Mouse (Mus musculus): ENCODE results near the gene Sass6. TPM values are rescaled to one million over a fixed set of nuclear protein-coding genes. Genes with fewer than 3 reads are reported as not detected.
"Not testable (repeated sequence)": the region's sequence is repeated elsewhere in the genome, so short reads cannot be mapped to it uniquely, and the experiment has no call there.

The Sass6 gene
- polyA plus RNA-seq, 1 experiment from 2014 or later = 31.7 TPM

- WGBS = 78% methylated on average over 5 of the region's 5 CpGs
- H3K36me3 ChIP-seq = peaks cover 73% of the 10 kb centered on the region
Measured at GRCm38 (mm10) chr3:116635799-116636198, 41.0 kb downstream of the Sass6 start.

DNA sequence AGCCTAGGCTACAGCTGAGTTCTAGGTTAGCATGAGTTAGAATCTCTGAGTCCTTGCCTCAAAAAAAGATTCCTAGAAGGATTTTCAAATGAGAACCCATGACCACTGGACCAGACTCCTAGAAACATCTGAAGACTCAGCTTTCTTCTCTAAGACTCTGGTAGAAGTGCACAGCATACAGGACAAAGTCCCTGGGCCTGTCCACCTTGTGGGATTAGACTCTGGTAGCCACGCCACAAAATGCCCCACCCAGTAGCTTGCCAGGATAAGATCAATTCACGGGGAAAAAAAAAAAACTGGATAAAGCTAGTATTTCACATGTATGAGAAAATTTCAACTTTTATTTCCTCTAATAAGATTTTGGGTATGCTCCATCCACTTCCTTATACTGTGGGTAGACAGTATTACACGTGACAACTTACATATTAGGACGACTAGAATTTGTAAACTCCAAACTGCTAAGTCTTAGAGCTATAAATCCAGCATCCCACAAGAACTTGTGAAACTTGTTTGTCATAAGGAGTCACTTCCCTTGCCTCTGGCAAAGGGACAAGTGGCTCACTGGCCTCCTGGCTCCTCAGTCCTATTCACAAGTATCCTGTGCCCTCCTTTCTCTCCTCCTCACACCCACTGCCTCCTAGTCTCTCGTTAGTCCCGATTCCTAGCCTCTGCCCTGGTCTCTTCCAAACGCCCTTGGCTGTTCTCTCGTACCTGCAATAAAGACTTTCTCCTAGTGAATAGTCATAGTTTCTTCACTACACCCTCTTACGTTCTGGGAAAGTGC, 43.1 kb downstream of the Sass6 start:
- no peak overlapping the region for H3K4me3 ChIP-seq
- H3K4me2 ChIP-seq (replicated peaks) = no peak overlapping the region
- H3K4me1 ChIP-seq = no peaks in the 10 kb centered on the region
- 88% methylated on average over 9 of the region's 9 CpGs for WGBS
- no peaks in the 10 kb centered on the region for H3K9me3 ChIP-seq
- no peak overlapping the region for H3K27ac ChIP-seq
- no peaks in the 10 kb centered on the region for H3K27me3 ChIP-seq (replicated peaks)
- ATAC-seq (ENCODE audit: low FRiP score, low read depth) = no peak
- peaks cover 83% of the 10 kb centered on the region for H3K36me3 ChIP-seq
- no peak overlapping the region for H3K9ac ChIP-seq

More at GRCm38 (mm10) chr3:116635799-116636198, 41.0 kb downstream of the Sass6 start:
- no peaks in the 10 kb centered on the region for H3K9me3 ChIP-seq
- H3K4me1 ChIP-seq = no peaks in the 10 kb centered on the region
- no peak overlapping the region for H3K27ac ChIP-seq
- ATAC-seq (ENCODE audit: low FRiP score, low read depth) = no peak
- no peak overlapping the region for H3K4me3 ChIP-seq
- no peaks in the 10 kb centered on the region for H3K27me3 ChIP-seq (replicated peaks)
- H3K9ac ChIP-seq = no peak overlapping the region
- H3K4me2 ChIP-seq (replicated peaks) = no peak overlapping the region

DNA sequence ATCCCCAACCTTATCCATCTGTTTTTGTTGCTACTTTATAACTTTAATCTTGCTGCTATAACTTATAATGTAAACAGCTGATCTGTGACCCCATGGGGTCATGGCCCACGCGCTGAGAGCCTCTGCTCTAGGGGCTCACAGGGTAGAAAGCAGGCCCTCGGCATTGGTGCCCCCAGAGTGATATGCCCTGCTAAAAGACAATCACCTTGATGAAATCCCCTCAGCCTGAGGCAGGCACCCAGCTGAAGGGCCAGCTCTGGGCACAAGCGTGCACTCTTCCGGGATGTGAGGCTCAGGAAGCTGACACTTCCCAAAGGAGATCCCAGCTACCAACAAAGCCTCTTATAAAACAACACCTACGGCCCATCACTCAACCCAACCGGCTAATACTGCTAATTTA, 43.8 kb downstream of the Sass6 start:
- Histone ChIP-seq H3K4me1 (no peaks in the 10 kb centered on the region), H3K4me3 (no peak overlapping the region), H3K27me3 (replicated peaks) (no peaks in the 10 kb centered on the region), H3K36me3 (peaks cover 83% of the 10 kb centered on the region), H3K27ac (no peak overlapping the region), H3K4me2 (replicated peaks) (no peak overlapping the region), H3K9me3 (no peaks in the 10 kb centered on the region), H3K9ac (no peak overlapping the region)
- no peak for ATAC-seq (ENCODE audit: low FRiP score, low read depth)
- WGBS = 89% methylated on average over 7 of the region's 7 CpGs

GRCm38 (mm10) chr3:116640024-116640423, 45.2 kb downstream of the Sass6 start:
- Histone ChIP-seq H3K9me3 (no peaks in the 10 kb centered on the region), H3K9ac (no peak overlapping the region), H3K27me3 (replicated peaks) (no peaks in the 10 kb centered on the region), H3K27ac (no peak overlapping the region), H3K4me1 (no peaks in the 10 kb centered on the region), H3K36me3 (peaks cover 78% of the 10 kb centered on the region), H3K4me2 (replicated peaks) (no peak overlapping the region), H3K4me3 (no peak overlapping the region)
- 87% methylated on average over 1 of the region's 1 CpGs for WGBS
- no peak for ATAC-seq (ENCODE audit: low FRiP score, low read depth)

GRCm38 (mm10) chr3:116641811-116642371, 47.1 kb downstream of the Sass6 start:
- WGBS = 97% methylated on average over 6 of the region's 6 CpGs

DNA sequence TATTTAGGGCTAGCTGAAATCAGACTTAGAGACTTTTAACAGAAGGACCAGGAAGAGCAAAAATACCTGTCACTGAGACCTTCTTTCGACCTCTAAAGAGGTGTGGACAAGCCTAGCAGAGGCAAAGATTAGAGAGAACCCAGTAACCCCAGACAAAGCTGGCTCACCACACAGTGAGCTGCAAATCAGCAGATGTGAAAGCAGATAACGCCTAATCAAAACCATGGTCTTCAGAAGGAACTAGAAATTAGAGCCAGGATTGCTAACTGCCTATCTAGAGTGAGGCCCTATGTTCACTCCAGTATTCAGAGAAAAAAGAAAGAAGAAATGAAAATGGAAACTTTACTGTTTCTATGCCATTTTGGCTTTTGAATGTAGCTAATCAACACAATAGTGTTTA, 47.6 kb downstream of the Sass6 start:
- H3K27ac ChIP-seq = no peak overlapping the region
- no peaks in the 10 kb centered on the region for H3K27me3 ChIP-seq (replicated peaks)
- H3K4me2 ChIP-seq (replicated peaks) = no peak overlapping the region
- no peak for ATAC-seq (ENCODE audit: low FRiP score, low read depth)
- H3K4me3 ChIP-seq = no peak overlapping the region
- H3K36me3 ChIP-seq = peaks cover 79% of the 10 kb centered on the region
- no peaks in the 10 kb centered on the region for H3K4me1 ChIP-seq
- H3K9me3 ChIP-seq = no peaks in the 10 kb centered on the region
- H3K9ac ChIP-seq = no peak overlapping the region
- WGBS = 93% methylated on average over 2 of the region's 2 CpGs

More at GRCm38 (mm10) chr3:116641811-116642371, 47.1 kb downstream of the Sass6 start:
- H3K27me3 ChIP-seq (replicated peaks) = no peaks in the 10 kb centered on the region
- no peak overlapping the region for H3K4me3 ChIP-seq
- peaks cover 78% of the 10 kb centered on the region for H3K36me3 ChIP-seq
- H3K9me3 ChIP-seq = no peaks in the 10 kb centered on the region
- no peak for ATAC-seq (ENCODE audit: low FRiP score, low read depth)
- H3K4me2 ChIP-seq (replicated peaks) = no peak overlapping the region
- H3K4me1 ChIP-seq = no peaks in the 10 kb centered on the region
- H3K9ac ChIP-seq = no peak overlapping the region
- H3K27ac ChIP-seq = no peak overlapping the region

GRCm38 (mm10) chr3:116646387-116646786, 51.6 kb downstream of the Sass6 start:
- no peaks in the 10 kb centered on the region for H3K27me3 ChIP-seq (replicated peaks)
- H3K36me3 ChIP-seq = peaks cover 59% of the 10 kb centered on the region
- no peaks in the 10 kb centered on the region for H3K9me3 ChIP-seq
- H3K27ac ChIP-seq = no peak overlapping the region
- H3K9ac ChIP-seq = no peak overlapping the region
- 96% methylated on average over 1 of the region's 1 CpGs for WGBS
- no peak overlapping the region for H3K4me2 ChIP-seq (replicated peaks)
- H3K4me1 ChIP-seq = no peaks in the 10 kb centered on the region
- ATAC-seq (ENCODE audit: low FRiP score, low read depth) = no peak
- no peak overlapping the region for H3K4me3 ChIP-seq

DNA sequence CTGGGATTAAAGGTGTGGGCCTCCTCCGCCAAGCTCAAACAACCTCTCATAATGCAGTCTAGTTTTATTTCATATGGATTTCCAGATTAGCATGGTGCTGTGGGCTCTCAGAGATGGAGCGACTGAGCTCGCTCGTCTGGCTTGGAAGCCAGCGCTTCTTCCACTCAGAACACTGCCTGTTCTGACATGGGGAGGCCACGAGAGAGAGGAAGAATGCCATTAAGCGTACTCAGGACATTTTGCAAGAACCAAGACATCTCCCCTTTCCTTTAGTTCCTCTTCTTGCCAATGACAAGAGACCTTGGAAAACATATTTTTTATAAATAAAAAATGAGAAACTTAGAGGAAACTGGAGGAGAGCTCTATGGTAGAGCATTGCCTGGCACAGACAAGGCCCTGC, 54.0 kb downstream of the Sass6 start:
- Histone ChIP-seq H3K9me3 (no peaks in the 10 kb centered on the region), H3K36me3 (peaks cover 42% of the 10 kb centered on the region), H3K4me1 (peaks cover 10% of the 10 kb centered on the region; the same call in 1 of the 2 replicates), H3K4me2 (replicated peaks) (no peak overlapping the region), H3K27me3 (replicated peaks) (no peaks in the 10 kb centered on the region), H3K9ac (no peak overlapping the region), H3K4me3 (no peak overlapping the region), H3K27ac (no peak overlapping the region)
- 92% methylated on average over 7 of the region's 7 CpGs for WGBS
- no peak for ATAC-seq (ENCODE audit: low FRiP score, low read depth)

- no peak overlapping the region for H3K27ac ChIP-seq
- WGBS = 97% methylated on average over 9 of the region's 9 CpGs
- no peak overlapping the region for H3K9ac ChIP-seq
- H3K36me3 ChIP-seq = peaks cover 29% of the 10 kb centered on the region
- H3K4me2 ChIP-seq (replicated peaks) = no peak overlapping the region
- no peak for ATAC-seq (ENCODE audit: low FRiP score, low read depth)
- H3K27me3 ChIP-seq (replicated peaks) = no peaks in the 10 kb centered on the region
- H3K4me3 ChIP-seq = no peak overlapping the region
- peaks cover 10% of the 10 kb centered on the region; the same call in 1 of the 2 replicates for H3K4me1 ChIP-seq
- no peaks in the 10 kb centered on the region for H3K9me3 ChIP-seq
Measured at GRCm38 (mm10) chr3:116650698-116651097, 55.9 kb downstream of the Sass6 start.

GRCm38 (mm10) chr3:116652033-116652446, 57.3 kb downstream of the Sass6 start:
- H3K4me2 ChIP-seq (replicated peaks) = no peak overlapping the region
- H3K9me3 ChIP-seq = no peaks in the 10 kb centered on the region
- no peak for ATAC-seq (ENCODE audit: low FRiP score, low read depth)
- H3K4me3 ChIP-seq = no peak overlapping the region
- no peaks in the 10 kb centered on the region for H3K27me3 ChIP-seq (replicated peaks)
- H3K36me3 ChIP-seq = peaks cover 16% of the 10 kb centered on the region; the same call in 1 of the 2 replicates
- no peak overlapping the region for H3K27ac ChIP-seq
- H3K9ac ChIP-seq = no peak overlapping the region
- WGBS = 59% methylated on average over 3 of the region's 3 CpGs
- H3K4me1 ChIP-seq = peaks cover 10% of the 10 kb centered on the region; the same call in 1 of the 2 replicates

- Histone ChIP-seq H3K36me3 (0 out of 2 replicates have a peak, but pooled peaks cover 10% of the 10 kb centered on the region), H3K4me1 (peaks cover 18% of the 10 kb centered on the region; the same call in 1 of the 2 replicates), H3K27ac (no peak overlapping the region), H3K9me3 (no peaks in the 10 kb centered on the region), H3K27me3 (replicated peaks) (no peaks in the 10 kb centered on the region), H3K4me3 (no peak overlapping the region), H3K4me2 (replicated peaks) (no peak overlapping the region), H3K9ac (no peak overlapping the region)
- no peak for ATAC-seq (ENCODE audit: low FRiP score, low read depth)
- WGBS = 86% methylated on average over 5 of the region's 5 CpGs
Measured at GRCm38 (mm10) chr3:116653278-116653945, 58.6 kb downstream of the Sass6 start.

GRCm38 (mm10) chr3:116654051-116654450, 59.3 kb downstream of the Sass6 start:
- WGBS = 94% methylated on average over 11 of the region's 11 CpGs
- not testable (repeated sequence) for H3K36me3 ChIP-seq; H3K9me3 ChIP-seq; ATAC-seq (ENCODE audit: low FRiP score, low read depth); H3K27me3 ChIP-seq (replicated peaks); H3K9ac ChIP-seq; H3K4me2 ChIP-seq (replicated peaks); H3K27ac ChIP-seq; H3K4me3 ChIP-seq
- H3K4me1 ChIP-seq = peaks cover 20% of the 10 kb centered on the region; the same call in 1 of the 2 replicates
